Mouse (Mus musculus) thymus, adult 2 months (tissue): ENCODE data around the gene 2010111I01Rik. TPM values are rescaled to one million over a fixed set of nuclear protein-coding genes. Genes with fewer than 3 reads are reported as not detected.

Experiments used
- DNase-seq: peaks from one replicate; pipeline ENCODE4 v3.0.0; 2021
- H3K27ac ChIP-seq: fragments of 200-500 bp; 2 replicates; pipeline ENCODE4 v1.5.1; 2012; ENCODE audit warnings: low read length, control low read depth; ENCODE audit not compliant: control insufficient read depth, insufficient read depth
- H3K27me3 ChIP-seq: fragments of 200-500 bp; 2 replicates; pipeline ENCODE4 v1.6.1; 2012; ENCODE audit warnings: mild to moderate bottlenecking, low read length, moderate library complexity, mixed read lengths; ENCODE audit not compliant: control insufficient read depth, insufficient read depth
- H3K36me3 ChIP-seq: fragments of 200-500 bp; 2 replicates; pipeline ENCODE4 v1.6.1; 2012; ENCODE audit warnings: mild to moderate bottlenecking, low read length, moderate library complexity; ENCODE audit not compliant: control insufficient read depth, insufficient read depth
- H3K4me1 ChIP-seq: fragments of 200-500 bp; replicated peaks from 2 replicates; pipeline ENCODE4 v1.6.1; 2012; ENCODE audit warnings: low read length; ENCODE audit not compliant: control insufficient read depth, insufficient read depth
- H3K4me3 ChIP-seq: fragments of 200-500 bp; 2 replicates; pipeline ENCODE4 v1.5.1; 2012; ENCODE audit warnings: mild to moderate bottlenecking, low read length, control low read depth, moderate library complexity; ENCODE audit not compliant: control insufficient read depth, insufficient read depth
- CTCF ChIP-seq: fragments of 200-500 bp; IDR thresholded peaks from 2 replicates; pipeline ENCODE4 v1.5.1; 2012; ENCODE audit warnings: mild to moderate bottlenecking, control low read depth, low read length, moderate library complexity, borderline replicate concordance; ENCODE audit not compliant: control insufficient read depth, poor library complexity, insufficient read depth; ENCODE audit errors: extremely low read depth
- POLR2A ChIP-seq: fragments of 200-500 bp; IDR thresholded peaks from 2 replicates; pipeline ENCODE4 v1.6.1; 2012; ENCODE audit warnings: mild to moderate bottlenecking, low read length, control low read depth, moderate library complexity; ENCODE audit not compliant: control insufficient read depth, poor library complexity, insufficient read depth; ENCODE audit errors: extremely low read depth
- WGBS: fragments of 180-500 bp; shearing (Covaris S2); methylation state at CpG from one replicate; pipeline ENCODE4 v1.1.7; 2018; 5-methylcytosine and 5-hydroxymethylcytosine counted together
- polyA plus RNA-seq: library from polyadenylated mRNA; depleted of rRNA; stranded (reverse); fragments of >200 nt; gene quantifications from 2 replicates; pipeline ENCODE4 v1.2.3, GENCODE M21; 2012

The 2010111I01Rik gene
- polyA plus RNA-seq, 1 experiment, result 61.4 TPM

GRCm38 (mm10) chr13:63289687-63290086, 325.0 kb downstream of the 2010111I01Rik start:
- H3K36me3 ChIP-seq, result peaks cover 3% of the 10 kb centered on the region; the same call in 1 of the 2 replicates
- peaks cover 11% of the 10 kb centered on the region for H3K4me1 ChIP-seq
- no peak overlapping the region for H3K4me3 ChIP-seq
- 95% methylated on average over 5 of the region's 5 CpGs for WGBS
- no peak for DNase-seq
- TF ChIP-seq CTCF (no peak), POLR2A (no peak)
- no peak overlapping the region for H3K27ac ChIP-seq
- no peaks in the 10 kb centered on the region for H3K27me3 ChIP-seq

GRCm38 (mm10) chr13:63290126-63290525, 325.4 kb downstream of the 2010111I01Rik start:
- no peak for DNase-seq
- Histone ChIP-seq H3K36me3 (peaks cover 3% of the 10 kb centered on the region; the same call in 1 of the 2 replicates), H3K27ac (no peak overlapping the region), H3K4me3 (no peak overlapping the region), H3K27me3 (no peaks in the 10 kb centered on the region), H3K4me1 (peaks cover 10% of the 10 kb centered on the region)
- TF ChIP-seq POLR2A, result no peak
- no peak for TF ChIP-seq CTCF
- 97% methylated on average over 4 of the region's 4 CpGs for WGBS

- Histone ChIP-seq H3K4me1 (peaks cover 7% of the 10 kb centered on the region; the same call in 1 of the 2 replicates), H3K4me3 (no peak overlapping the region), H3K36me3 (peaks cover 3% of the 10 kb centered on the region; the same call in 1 of the 2 replicates), H3K27me3 (no peaks in the 10 kb centered on the region), H3K27ac (no peak overlapping the region)
- no peak for DNase-seq
- TF ChIP-seq CTCF (no peak), POLR2A (no peak)
- WGBS, result 96% methylated on average over 6 of the region's 6 CpGs
Observed at GRCm38 (mm10) chr13:63291016-63291415, 326.3 kb downstream of the 2010111I01Rik start.

- no peak overlapping the region for H3K27ac ChIP-seq
- H3K27me3 ChIP-seq, result no peaks in the 10 kb centered on the region
- H3K36me3 ChIP-seq, result peaks cover 1% of the 10 kb centered on the region; the same call in 1 of the 2 replicates
- 96% methylated on average over 3 of the region's 3 CpGs for WGBS
- peaks cover 7% of the 10 kb centered on the region; the same call in 1 of the 2 replicates for H3K4me1 ChIP-seq
- TF ChIP-seq CTCF, result no peak
- no peak for TF ChIP-seq POLR2A
- no peak for DNase-seq
- H3K4me3 ChIP-seq, result no peak overlapping the region
Observed at GRCm38 (mm10) chr13:63293647-63294046, 329.0 kb downstream of the 2010111I01Rik start.

GRCm38 (mm10) chr13:63294359-63295193, 329.9 kb downstream of the 2010111I01Rik start:
- DNase-seq, result no peak
- H3K27ac ChIP-seq, result no peak overlapping the region

GRCm38 (mm10) chr13:63296300-63296699, 331.6 kb downstream of the 2010111I01Rik start:
- no peak for DNase-seq
- peaks cover 5% of the 10 kb centered on the region; the same call in 1 of the 2 replicates for H3K36me3 ChIP-seq
- 95% methylated on average over 11 of the region's 11 CpGs for WGBS

More at GRCm38 (mm10) chr13:63294359-63295193, 329.9 kb downstream of the 2010111I01Rik start:
- peaks cover 7% of the 10 kb centered on the region; the same call in 1 of the 2 replicates for H3K4me1 ChIP-seq
- TF ChIP-seq CTCF (no peak), POLR2A (no peak)
- H3K36me3 ChIP-seq, result peaks cover 5% of the 10 kb centered on the region; the same call in 1 of the 2 replicates
- no peak overlapping the region for H3K4me3 ChIP-seq
- WGBS, result 86% methylated on average over 15 of the region's 15 CpGs
- no peaks in the 10 kb centered on the region for H3K27me3 ChIP-seq

More at GRCm38 (mm10) chr13:63296300-63296699, 331.6 kb downstream of the 2010111I01Rik start:
- TF ChIP-seq POLR2A (no peak), CTCF (no peak)
- Histone ChIP-seq H3K4me3 (no peak overlapping the region), H3K27ac (no peak overlapping the region), H3K27me3 (no peaks in the 10 kb centered on the region), H3K4me1 (peaks cover 7% of the 10 kb centered on the region; the same call in 1 of the 2 replicates)
